Mouse (Mus musculus): Measurements from ENCODE around the gene Batf3.
A peak's percentile ranks its signal among the peaks of the same experiment; 100 is the strongest.

GRCm38 (mm10) chr1:191095019-191095418, 2.6 kb upstream of the Batf3 start:
- TF ChIP-seq CTCF (IDR thresholded peaks at IDR 0.05; ENCODE audit: low read depth) (peak; percentile 45), EP300 (IDR thresholded peaks at IDR 0.05; ENCODE audit: low read depth) (no peak)

All from liver, embryonic 14.5 days (tissue).